Mouse (Mus musculus) thymus, adult 2 months (tissue): Measurements from ENCODE around the gene Zscan2.

ENCODE experiments used
- CTCF ChIP-seq: fragments of 200-500 bp; IDR thresholded peaks from 2 replicates; pipeline ENCODE4 v1.5.1; 2012; ENCODE audit warnings: mild to moderate bottlenecking, control low read depth, low read length, moderate library complexity, borderline replicate concordance; ENCODE audit not compliant: control insufficient read depth, poor library complexity, insufficient read depth; ENCODE audit errors: extremely low read depth
- POLR2A ChIP-seq: fragments of 200-500 bp; IDR thresholded peaks from 2 replicates; pipeline ENCODE4 v1.6.1; 2012; ENCODE audit warnings: mild to moderate bottlenecking, low read length, control low read depth, moderate library complexity; ENCODE audit not compliant: control insufficient read depth, poor library complexity, insufficient read depth; ENCODE audit errors: extremely low read depth

DNA sequence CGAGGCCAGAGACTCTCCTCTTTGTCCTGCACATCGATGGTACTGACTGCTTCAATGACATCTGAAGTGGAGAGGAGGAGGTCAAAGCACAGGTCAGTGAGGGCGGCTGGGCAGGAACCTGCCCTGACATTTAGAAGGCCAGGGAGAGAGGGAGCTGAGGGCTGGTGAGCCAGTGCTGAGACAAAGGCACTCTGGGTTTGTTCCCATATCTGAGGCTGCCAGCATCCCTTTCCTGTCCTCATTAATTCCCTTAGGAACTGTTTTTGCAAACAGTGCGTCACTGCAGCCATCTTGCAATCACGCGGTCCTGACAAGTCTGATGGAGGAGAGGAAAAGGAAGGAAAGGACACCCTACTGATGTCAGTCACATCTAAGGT, 33.0 kb downstream of the Zscan2 start:
- TF ChIP-seq CTCF (no peak), POLR2A (no peak)
